Mouse (Mus musculus): Measurements from ENCODE around the gene Pheta2. TPM values are rescaled to one million over a fixed set of nuclear protein-coding genes. Genes with fewer than 3 reads are reported as not detected.

The Pheta2 gene
- polyA plus RNA-seq, 1 experiment: 0.70 TPM

Other genes with a start within 250 kb of the Pheta2 start
- 23.1 TPM in 2 replicates for gene Ccdc134, start 211.0 kb upstream of the Pheta2 start, polyA plus RNA-seq (2012; rRNA removed)
- gene Srebf2, start 191.8 kb upstream of the Pheta2 start, polyA plus RNA-seq (2012; rRNA removed): 142 and 155 TPM in 2 replicates
- 57.1 and 79.6 TPM in 2 replicates for gene Shisa8, start 126.1 kb upstream of the Pheta2 start, polyA plus RNA-seq (2012; rRNA removed)
- gene Tnfrsf13c, start 114.6 kb upstream of the Pheta2 start, polyA plus RNA-seq (2012; rRNA removed): 1.4 and 2.6 TPM in 2 replicates
- gene Cenpm, start 94.2 kb upstream of the Pheta2 start, polyA plus RNA-seq (2012; rRNA removed): 6.4 and 9.1 TPM in 2 replicates
- gene 1500009C09Rik, start 86.5 kb upstream of the Pheta2 start, polyA plus RNA-seq (2012; rRNA removed): 176 and 182 TPM in 2 replicates
- gene Sept3, start 64.0 kb upstream of the Pheta2 start, polyA plus RNA-seq (2012; rRNA removed): 344 and 374 TPM in 2 replicates
- not detected in 2 replicates for gene Wbp2nl, start 40.0 kb upstream of the Pheta2 start, polyA plus RNA-seq (2012; rRNA removed)
- 53.4 and 58.3 TPM in 2 replicates for gene Naga, start within 50 bp of the Pheta2 start, polyA plus RNA-seq (2012; rRNA removed)
- 288 and 325 TPM in 2 replicates for gene Smdt1, start within 50 bp of the Pheta2 start, polyA plus RNA-seq (2012; rRNA removed)
- gene Ndufa6, start 15.4 kb downstream of the Pheta2 start, polyA plus RNA-seq (2012; rRNA removed): 498 and 573 TPM in 2 replicates
- 46.2 and 52.6 TPM in 2 replicates for gene Cyp2d22, start 41.3 kb downstream of the Pheta2 start, polyA plus RNA-seq (2012; rRNA removed)
- not detected in 2 replicates for gene Cyp2d11, start 55.1 kb downstream of the Pheta2 start, polyA plus RNA-seq (2012; rRNA removed)
- not detected in 2 replicates for gene Cyp2d10, start 68.3 kb downstream of the Pheta2 start, polyA plus RNA-seq (2012; rRNA removed)
- not detected in 2 replicates for gene Cyp2d9, start 94.5 kb downstream of the Pheta2 start, polyA plus RNA-seq (2012; rRNA removed)
- not detected in 2 replicates for gene Cyp2d12, start 216.1 kb downstream of the Pheta2 start, polyA plus RNA-seq (2012; rRNA removed)